Mouse (Mus musculus) frontal cortex, postnatal 10 days (tissue): ENCODE results near the gene Gucd1.
"Not testable (repeated sequence)": the region's sequence is repeated elsewhere in the genome, so short reads cannot be mapped to it uniquely, and the experiment has no call there.

Experiments
- DNase-seq, 2 experiments: peaks; one replicate each; pipeline ENCODE4 v3.0.0; 2022; ENCODE audit warnings: low spot score in 2 of 2, mixed read lengths in 1 of 2

Gucd1 gene

GRCm38 (mm10) chr10:75535423-75535822 lies 17.7 kb upstream of the Gucd1 start:
- DNase-seq = no peak

- no peak for DNase-seq
Measured at GRCm38 (mm10) chr10:75534934-75535333, 17.2 kb upstream of the Gucd1 start.

GRCm38 (mm10) chr10:75534216-75534615 lies 16.4 kb upstream of the Gucd1 start:
- no peak for DNase-seq

- no peak for DNase-seq
Measured at GRCm38 (mm10) chr10:75531532-75532090, 13.8 kb upstream of the Gucd1 start.

- DNase-seq = no peak
Measured at GRCm38 (mm10) chr10:75530322-75530721, 12.6 kb upstream of the Gucd1 start.

GRCm38 (mm10) chr10:75525450-75525849 lies 7.7 kb upstream of the Gucd1 start:
- DNase-seq = not testable (repeated sequence)

- DNase-seq = no peak
Measured at GRCm38 (mm10) chr10:75521643-75522042, 3.9 kb upstream of the Gucd1 start.

- DNase-seq = no peak
Measured at GRCm38 (mm10) chr10:75520581-75520980, 2.8 kb upstream of the Gucd1 start.

- DNase-seq = peak; percentile 86 to 90
Measured at GRCm38 (mm10) chr10:75517073-75517757, 557 bp downstream of the Gucd1 start, which contains the start of gene Snrpd3. Gene Snrpd3, plus strand, starts transcription at chr10:75517551.

GRCm38 (mm10) chr10:75516724-75517072 lies 1.1 kb downstream of the Gucd1 start:
- no peak for DNase-seq

- no peak for DNase-seq
Measured at GRCm38 (mm10) chr10:75516038-75516723, 1.6 kb downstream of the Gucd1 start.

- DNase-seq = no peak
Measured at GRCm38 (mm10) chr10:75515216-75516037, 2.3 kb downstream of the Gucd1 start.

- DNase-seq = no peak
Measured at GRCm38 (mm10) chr10:75514361-75514760, 3.4 kb downstream of the Gucd1 start.

- DNase-seq = no peak
Measured at GRCm38 (mm10) chr10:75513306-75514067, 4.3 kb downstream of the Gucd1 start.

- DNase-seq = no peak
Measured at GRCm38 (mm10) chr10:75512796-75513195, 5.0 kb downstream of the Gucd1 start.

GRCm38 (mm10) chr10:75511897-75512296 lies 5.9 kb downstream of the Gucd1 start:
- DNase-seq = no peak

GRCm38 (mm10) chr10:75511060-75511459 lies 6.7 kb downstream of the Gucd1 start:
- no peak for DNase-seq

GRCm38 (mm10) chr10:75510446-75510845 lies 7.3 kb downstream of the Gucd1 start:
- no peak for DNase-seq

- not testable (repeated sequence) for DNase-seq
Measured at GRCm38 (mm10) chr10:75505928-75506327, 11.8 kb downstream of the Gucd1 start.

- no peak for DNase-seq
Measured at GRCm38 (mm10) chr10:75505130-75505495, 12.7 kb downstream of the Gucd1 start.
